ENCODE assay signal across 12 mouse cellular contexts in the genomic region with DNA sequence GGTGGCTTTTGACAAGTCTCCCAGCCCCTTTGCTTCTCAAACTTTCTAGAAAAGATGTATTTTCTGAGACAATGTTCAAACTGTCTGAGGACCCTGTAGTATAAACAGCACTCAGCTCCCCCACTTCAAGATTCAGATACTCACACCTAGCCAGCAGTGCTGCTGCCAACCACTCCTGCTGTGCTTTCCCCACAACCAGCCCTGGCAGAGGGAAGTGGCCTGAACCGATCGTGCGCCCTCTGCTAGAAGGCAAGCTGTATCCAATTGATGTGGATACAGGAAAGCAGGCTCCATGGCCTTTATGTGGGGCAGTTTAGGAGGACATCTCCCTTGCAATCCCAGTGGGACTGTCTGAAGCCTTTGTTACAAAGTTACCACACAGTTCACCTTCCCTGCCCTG.
"Had no signal": no experiment of that assay in that cellular context is flagged by ENCODE, and none has a peak within 500 bp of the region (broad histone marks: within the 10 kb centered on the region; RNA-seq: fewer than 3 reads in every experiment).

No protein-coding gene starts in this region.

- H3K4me2 ChIP-seq: liver, embryonic 11.5 days; liver, embryonic 15.5 days; lung, embryonic 15.5 days; midbrain, embryonic 12.5 days; neural tube, embryonic 13.5 days had no signal

- ATAC-seq: midbrain, embryonic 16.5 days had no signal

- H3K27ac ChIP-seq: liver, embryonic 15.5 days; lung, embryonic 15.5 days; midbrain, embryonic 12.5 days; neural tube, embryonic 13.5 days had no signal

- H3K4me1 ChIP-seq: liver, embryonic 15.5 days; midbrain, embryonic 12.5 days; neural tube, embryonic 13.5 days had no signal

- H3K9me3 ChIP-seq: liver, embryonic 15.5 days; lung, embryonic 15.5 days; midbrain, embryonic 12.5 days; neural tube, embryonic 13.5 days had no signal

- H3K9ac ChIP-seq: liver, embryonic 15.5 days; lung, embryonic 15.5 days; midbrain, embryonic 12.5 days; neural tube, embryonic 13.5 days had no signal

- H3K27me3 ChIP-seq: liver, embryonic 15.5 days; lung, embryonic 15.5 days; midbrain, embryonic 12.5 days; neural tube, embryonic 13.5 days had no signal

- DNase-seq: kidney, adult 18-20 months; kidney, postnatal 10 days; left cerebral cortex, postnatal 4 days; retina, postnatal 1 day; thymus, adult 18-20 months; thymus, postnatal 14 days had no signal

- H3K4me3 ChIP-seq: liver, embryonic 15.5 days; lung, embryonic 15.5 days; midbrain, embryonic 12.5 days; neural tube, embryonic 13.5 days had no signal

- H3K36me3 ChIP-seq: liver, embryonic 15.5 days; lung, embryonic 15.5 days; midbrain, embryonic 12.5 days; neural tube, embryonic 13.5 days had no signal
